Mouse (Mus musculus) adrenal gland (tissue): ENCODE data around the gene Snap23.

Source experiments
- intact Hi-C: fragments of 180-260 bp; cut with DNase I; formaldehyde crosslinking; loops from one replicate; pipeline ENCODE4 v1.15.1; 2025

Snap23 gene

DNA sequence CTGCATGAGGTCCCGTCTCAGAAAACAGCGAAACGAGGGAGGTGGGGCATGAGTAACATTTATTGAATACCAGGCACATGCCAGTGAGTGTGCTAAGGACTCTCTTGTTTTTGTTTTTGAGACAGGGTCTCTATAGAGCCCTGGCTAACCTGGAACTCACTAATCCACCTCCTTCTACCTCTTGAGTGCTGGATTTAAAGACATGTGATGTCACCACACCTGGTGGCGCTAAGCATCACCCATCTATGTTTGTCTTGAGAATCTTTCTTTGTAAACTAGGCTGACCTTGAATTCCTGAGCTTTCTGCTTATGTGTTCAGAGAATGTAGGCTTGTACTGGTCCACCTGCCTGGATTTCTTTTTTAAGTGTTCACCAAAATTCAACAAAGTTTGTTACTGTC, 10.3 kb downstream of the Snap23 start:
- intact Hi-C loops = no loop called here

- intact Hi-C loops = no loop called here
These were observed 10.8 kb downstream of the Snap23 start for GRCm38 (mm10) chr2:120578286-120578685.

DNA sequence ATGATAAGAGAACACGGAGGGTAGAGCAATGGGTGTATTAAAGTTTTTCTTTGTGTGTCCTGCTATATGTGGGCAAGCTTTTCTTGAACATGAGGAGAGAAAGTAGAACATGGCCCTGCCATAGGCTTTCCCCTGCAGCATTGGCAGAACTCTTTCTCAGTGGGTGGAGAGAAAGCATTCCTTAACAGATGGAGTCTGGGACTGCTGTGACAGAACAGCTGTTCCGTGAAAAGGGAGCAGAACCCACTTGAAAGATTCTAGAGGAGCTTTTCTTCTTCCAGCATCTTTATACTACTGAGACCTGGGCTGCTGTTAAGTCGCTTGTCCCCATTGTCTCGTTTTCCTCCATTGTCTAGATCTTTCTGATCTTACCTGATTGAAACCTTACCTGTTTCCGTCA, 22.3 kb downstream of the Snap23 start:
- intact Hi-C loops = no loop called here

DNA sequence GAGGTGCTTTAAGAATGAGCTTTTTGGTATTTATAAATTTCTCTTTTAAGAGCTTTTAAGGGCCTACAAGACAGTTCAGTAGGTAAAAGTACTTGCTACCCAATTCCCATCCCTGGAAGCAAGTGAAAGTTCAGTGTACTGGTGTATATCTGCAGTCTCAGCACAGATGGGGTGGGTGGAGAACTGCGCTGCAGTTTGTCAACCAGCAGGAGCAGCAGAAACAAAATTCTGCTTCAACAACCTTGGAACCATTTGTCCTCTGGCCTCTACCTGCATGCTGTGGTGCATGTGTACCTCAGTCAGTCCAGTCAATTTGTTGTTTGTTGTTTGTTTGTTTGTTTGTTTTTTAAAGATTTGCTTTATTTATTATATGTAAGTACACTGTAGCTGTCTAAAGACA, 24.8 kb downstream of the Snap23 start:
- intact Hi-C loops = no loop called here

DNA sequence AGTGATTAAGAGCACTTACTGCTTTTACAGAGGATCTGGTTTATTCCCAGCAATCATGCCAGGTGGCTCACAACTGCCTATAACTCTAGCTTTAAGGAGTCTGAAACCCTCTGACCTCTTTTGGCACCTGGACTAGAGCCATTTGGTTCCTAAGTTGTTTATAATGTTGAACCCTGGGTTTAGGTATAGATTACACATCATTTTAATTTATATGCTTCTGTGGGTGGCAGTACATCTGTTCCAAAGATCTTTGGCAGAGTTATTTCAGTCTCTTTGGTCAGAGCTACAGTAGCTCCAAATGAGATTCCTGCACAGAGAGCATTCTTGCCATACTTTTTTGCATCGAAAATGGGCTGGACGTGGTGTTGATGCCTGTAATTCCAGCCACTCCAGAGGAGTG, 30.3 kb downstream of the Snap23 start:
- intact Hi-C loops = no loop called here

- intact Hi-C loops = no loop called here
These were observed 32.0 kb downstream of the Snap23 start for GRCm38 (mm10) chr2:120599506-120599905.

- intact Hi-C loops = loop anchor here (5.0 kb wide), 3 partner anchors 39 to 124 kb away; partner anchors contain the start of gene Snap23
These were observed 38.7 kb downstream of the Snap23 start for GRCm38 (mm10) chr2:120606021-120606690.

DNA sequence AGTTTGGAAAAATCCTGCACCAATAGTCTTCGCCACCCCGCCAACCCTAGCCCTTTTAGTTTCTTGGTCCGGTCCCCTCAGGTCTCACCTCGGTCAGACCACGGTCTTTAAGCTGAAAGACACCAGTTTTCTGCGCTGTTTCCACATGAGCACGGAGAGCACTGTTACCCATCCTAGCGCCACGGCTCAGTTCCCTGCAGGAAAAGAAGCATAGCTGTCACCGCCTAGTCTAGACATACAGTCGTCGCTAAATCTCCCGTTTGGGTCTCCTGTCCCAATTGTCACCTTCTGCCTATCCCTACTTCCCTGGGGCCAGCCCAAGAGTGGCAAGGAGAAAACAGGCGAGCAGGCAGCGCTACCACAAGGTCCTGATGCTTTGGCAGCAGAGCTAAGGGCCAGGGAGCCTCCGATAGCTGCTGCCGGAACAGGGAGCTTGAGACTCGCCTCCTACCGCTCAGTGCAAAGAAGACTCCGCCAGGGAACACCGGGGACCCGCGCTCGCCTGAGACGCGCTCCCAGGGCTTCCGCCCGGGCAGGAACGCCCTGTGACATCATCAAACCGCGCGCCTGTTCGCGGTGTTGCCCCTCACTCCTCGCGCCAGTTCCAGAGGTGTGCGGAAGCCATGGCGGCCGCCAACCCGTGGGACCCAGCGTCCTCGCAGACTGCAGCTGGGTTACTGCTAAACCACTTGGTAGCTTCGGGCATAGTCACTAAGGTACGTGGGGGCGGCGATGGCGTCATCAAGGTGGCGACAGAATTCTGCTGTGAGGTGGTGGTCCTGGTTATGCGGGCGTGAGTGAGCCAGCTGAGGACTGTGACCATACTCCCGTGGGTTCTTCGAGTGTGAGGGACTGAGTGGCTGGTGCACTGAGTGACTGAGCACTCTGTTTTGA, 41.6 kb downstream of the Snap23 start, which contains the start of the genes Haus2 and Lrrc57:
TSS of gene Haus2 (plus strand) at position 554 of the 894 bp plus-strand sequence.
TSS of gene Lrrc57 (minus strand) at position 691 of the 894 bp plus-strand sequence.
- intact Hi-C loops = loop anchor here (5.0 kb wide), 3 partner anchors 42 to 127 kb away; partner anchors contain the start of gene Snap23

GRCm38 (mm10) chr2:120616279-120617163, 49.0 kb downstream of the Snap23 start:
- intact Hi-C loops = no loop called here

GRCm38 (mm10) chr2:120619538-120619937, 52.1 kb downstream of the Snap23 start:
- intact Hi-C loops = no loop called here

DNA sequence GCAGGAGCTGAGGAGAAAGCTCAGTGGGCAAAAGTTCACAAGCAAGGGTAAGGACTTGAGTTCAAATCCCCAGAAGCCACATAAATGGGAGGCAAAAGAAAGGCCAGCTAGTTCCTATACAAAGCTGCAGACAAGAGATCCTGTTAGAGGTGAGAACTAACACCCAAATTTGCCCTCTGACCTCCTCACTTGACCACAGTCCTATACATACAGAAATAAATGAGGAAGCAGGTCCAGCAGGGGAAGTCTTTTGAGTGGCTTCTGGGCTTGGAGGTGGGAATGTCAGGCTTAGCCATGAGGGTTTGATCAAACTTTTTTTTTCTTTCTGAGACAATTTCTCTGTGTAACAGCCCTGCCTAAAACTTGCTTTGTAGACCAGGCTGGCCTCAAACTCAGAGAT, 55.4 kb downstream of the Snap23 start:
- intact Hi-C loops = no loop called here

- intact Hi-C loops = no loop called here
These were observed 60.8 kb downstream of the Snap23 start for GRCm38 (mm10) chr2:120628076-120628865.

DNA sequence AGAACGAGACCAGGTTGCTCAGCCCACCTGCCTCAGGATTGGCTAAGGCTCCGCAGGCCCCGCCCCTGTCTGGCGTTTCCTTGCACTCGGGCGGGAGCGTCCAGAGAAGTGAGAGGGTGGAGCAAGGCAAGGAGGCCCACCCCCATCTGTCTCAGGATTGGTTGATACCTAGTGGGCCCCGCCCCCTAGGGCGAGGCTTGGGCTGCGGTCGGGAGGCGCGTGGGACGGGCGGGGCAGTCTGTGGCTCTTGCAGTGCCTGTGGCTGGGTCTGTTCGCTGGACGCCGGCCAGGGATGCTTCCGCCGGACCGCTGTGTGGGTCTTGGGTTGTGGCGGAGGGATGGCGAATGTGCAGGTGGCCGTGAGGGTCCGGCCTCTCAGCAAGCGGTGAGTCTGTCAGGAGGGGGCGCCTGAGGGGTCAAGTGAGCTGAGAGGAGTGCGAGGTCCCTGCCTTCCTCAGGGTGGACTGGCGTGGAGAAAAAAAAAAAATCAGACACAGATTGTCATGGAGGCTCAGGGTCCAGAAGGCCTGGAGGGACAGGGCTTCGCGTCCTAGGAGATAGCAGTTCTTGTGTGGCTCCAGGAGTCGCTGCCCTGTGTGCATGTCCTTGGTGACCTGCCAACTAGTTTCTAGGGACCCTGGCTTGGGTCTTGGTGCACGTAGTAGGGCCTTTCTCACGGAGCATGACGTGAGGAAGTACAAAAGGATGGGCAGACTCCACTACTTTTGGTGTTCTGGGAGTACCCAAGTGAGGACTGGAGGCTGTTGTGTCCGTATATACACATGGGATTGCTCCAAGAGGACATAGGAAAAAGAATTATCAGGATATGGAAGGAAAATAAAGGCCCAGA, 61.6 kb downstream of the Snap23 start, which contains the start of gene Stard9:
TSS of gene Stard9 (plus strand) at position 236 of the 850 bp plus-strand sequence.
- intact Hi-C loops = no loop called here

DNA sequence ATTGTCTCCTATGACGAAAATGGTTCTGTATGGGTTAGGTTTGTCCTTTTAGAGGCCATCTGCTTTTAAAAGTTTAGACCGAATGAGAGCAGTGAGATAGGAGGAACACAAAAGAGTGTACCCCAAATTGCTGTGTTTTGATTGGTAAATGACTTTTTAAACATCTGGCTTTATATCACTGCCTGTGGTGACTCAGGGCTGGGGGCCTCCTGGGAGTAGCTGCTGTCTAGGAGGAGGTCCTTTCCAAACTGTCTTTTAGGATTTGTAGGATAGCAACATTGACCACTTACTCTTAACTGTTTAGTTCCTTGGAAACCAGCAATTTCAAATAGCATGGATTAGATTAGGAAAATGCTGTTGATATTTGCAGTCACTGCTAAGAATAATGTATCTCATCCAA, 62.8 kb downstream of the Snap23 start:
- intact Hi-C loops = no loop called here

- intact Hi-C loops = no loop called here
These were observed 63.2 kb downstream of the Snap23 start for GRCm38 (mm10) chr2:120630655-120631054.

GRCm38 (mm10) chr2:120631521-120631920, 64.0 kb downstream of the Snap23 start:
- intact Hi-C loops = no loop called here

GRCm38 (mm10) chr2:120631957-120632356, 64.5 kb downstream of the Snap23 start:
- intact Hi-C loops = loop anchor here (2.0 kb wide), 1 partner anchor 37 kb away; no protein-coding TSS in a partner anchor

DNA sequence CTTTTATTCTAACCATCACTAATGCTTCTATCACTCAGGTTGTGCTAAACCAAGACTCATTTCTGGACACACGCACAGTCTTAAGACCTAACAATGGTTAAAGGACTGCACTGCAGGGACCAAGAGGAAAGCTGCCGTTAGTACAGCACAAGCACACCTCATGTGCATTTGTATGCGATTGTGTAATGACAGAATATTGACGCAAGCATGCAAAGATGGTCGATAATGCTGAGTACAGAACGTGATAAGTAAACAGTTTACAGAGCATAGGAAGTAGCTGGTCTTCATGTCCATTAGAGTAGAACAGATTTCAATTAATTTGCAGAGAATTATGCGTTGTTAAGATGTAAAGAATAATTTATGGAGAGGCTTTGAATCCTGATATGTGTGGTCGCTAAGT, 73.4 kb downstream of the Snap23 start:
- intact Hi-C loops = no loop called here

DNA sequence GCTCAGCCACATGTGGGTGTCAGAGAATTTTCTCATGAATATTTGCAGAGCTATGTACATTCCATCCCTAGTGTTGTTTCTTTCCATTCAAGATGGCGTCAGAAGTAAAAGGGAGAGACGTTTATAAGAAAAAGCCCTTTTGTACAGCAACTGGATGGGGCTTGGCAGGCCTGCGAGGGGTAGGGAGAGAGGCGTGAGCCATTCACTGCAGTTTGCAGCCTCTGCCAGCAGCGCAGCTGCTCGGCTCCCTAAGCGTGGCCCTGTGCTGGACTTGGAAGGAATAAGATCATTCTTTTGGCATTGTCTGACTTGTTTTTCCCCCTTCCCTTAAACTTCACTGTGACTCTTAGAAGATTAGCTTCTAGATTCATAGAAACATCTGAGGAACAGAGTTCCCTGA, 76.4 kb downstream of the Snap23 start:
- intact Hi-C loops = no loop called here
